ENCODE assay signal across 9 mouse cellular contexts in genomic region chr9:75624983-75625555, GRCm38 (mm10). TPM values are rescaled to one million over a fixed set of nuclear protein-coding genes. Genes with fewer than 3 reads are reported as not detected.
DNase-seq lines count a peak whose midpoint lies in the region; ATAC-seq and TF ChIP-seq lines count a peak whose summit lies in the region.
"Had no signal": no experiment of that assay in that cellular context is flagged by ENCODE, and none has a peak within 500 bp of the region (broad histone marks: within the 10 kb centered on the region; RNA-seq: fewer than 3 reads in every experiment).

No protein-coding gene starts in this region.

- ATAC-seq in limb, embryonic 12.5 days (ENCODE audit: insufficient number of reproducible peaks, insufficient read depth, low FRiP score, low TSS enrichment, low read depth), result peak; percentile 70
- ATAC-seq in stomach, embryonic 16.5 days (ENCODE audit: insufficient read depth, low FRiP score), result peak; percentile 42; the same call in 1 of the 2 replicates

- peak; percentile 11 for DNase-seq in embryo, embryonic 10 days (ENCODE audit: low spot score)
- no peak for DNase-seq in embryo, embryonic 10.5 days (ENCODE audit: low spot score)
- no peak for DNase-seq in testis, postnatal 10 days (ENCODE audit: low spot score)
- DNase-seq in urinary bladder, postnatal 4 days (ENCODE audit: low spot score in 2 of 2), result no peak
- no peak for DNase-seq in frontal cortex, postnatal 36 days (ENCODE audit: low spot score in 2 of 2)

- peak overlapping the region; percentile 76 for H3K4me2 ChIP-seq in limb, embryonic 12.5 days
- H3K4me2 ChIP-seq in stomach, embryonic 16.5 days (ENCODE audit: low read depth, low read length), result peak overlapping the region; percentile 82

- H3K4me3 ChIP-seq in testis, adult 2 months (ENCODE audit: control insufficient read depth, low read depth, low read length), result peak overlapping the region; percentile 88
- H3K4me3 ChIP-seq in limb, embryonic 12.5 days (replicated peaks), result peak overlapping the region; percentile 79
- peak overlapping the region; percentile 76 for H3K4me3 ChIP-seq in stomach, embryonic 16.5 days (replicated peaks; ENCODE audit: low read length)

- H3K27me3 ChIP-seq in testis, adult 2 months (ENCODE audit: control insufficient read depth, insufficient read depth, low read length), result peaks cover 2% of the 10 kb centered on the region; the same call in 1 of the 2 replicates
- H3K27me3 ChIP-seq in limb, embryonic 12.5 days, result peaks cover 7% of the 10 kb centered on the region
- H3K27me3 ChIP-seq in stomach, embryonic 16.5 days (ENCODE audit: control insufficient read depth, insufficient read depth, low read length), result no peaks in the 10 kb centered on the region

- H3K36me3 ChIP-seq in testis, adult 2 months (ENCODE audit: control insufficient read depth, insufficient read depth, low read length), result no peaks in the 10 kb centered on the region
- H3K36me3 ChIP-seq in limb, embryonic 12.5 days, result no peaks in the 10 kb centered on the region
- H3K36me3 ChIP-seq in stomach, embryonic 16.5 days (ENCODE audit: control insufficient read depth, insufficient read depth, low read length), result no peaks in the 10 kb centered on the region
- H3K36me3 ChIP-seq: G1E had no signal

- H3K9ac ChIP-seq in limb, embryonic 12.5 days (replicated peaks), result peak overlapping the region; percentile 91
- H3K9ac ChIP-seq in stomach, embryonic 16.5 days (ENCODE audit: low read length), result peak overlapping the region; percentile 95

- peak overlapping the region; percentile 28 for H3K27ac ChIP-seq in testis, adult 2 months (ENCODE audit: control insufficient read depth, insufficient read depth, low read depth, low read length)
- peak overlapping the region; percentile 91 for H3K27ac ChIP-seq in limb, embryonic 12.5 days
- H3K27ac ChIP-seq in stomach, embryonic 16.5 days (ENCODE audit: low read length), result peak overlapping the region; percentile 83

- 14% methylated on average over 17 of the region's 18 CpGs for WGBS in limb, embryonic 12.5 days
- WGBS in stomach, embryonic 16.5 days, result 16% methylated on average over 18 of the region's 18 CpGs

- TF ChIP-seq POLR2A in testis, adult 2 months (IDR thresholded peaks at IDR 0.05; ENCODE audit: control insufficient read depth, low read depth, low read length), result no peak

- H3K4me1 ChIP-seq in testis, adult 2 months (ENCODE audit: control insufficient read depth, insufficient read depth, low read length), result peaks cover 12% of the 10 kb centered on the region
- peaks cover 6% of the 10 kb centered on the region for H3K4me1 ChIP-seq in limb, embryonic 12.5 days (replicated peaks)
- peaks cover 4% of the 10 kb centered on the region; the same call in 1 of the 2 replicates for H3K4me1 ChIP-seq in stomach, embryonic 16.5 days (ENCODE audit: control insufficient read depth, insufficient read depth, low read length)

- no peak for TF ChIP-seq CTCF in testis, adult 2 months (IDR thresholded peaks at IDR 0.05; ENCODE audit: control insufficient read depth, insufficient read depth, insufficient replicate concordance, low read depth, low read length)

- H3K9me3 ChIP-seq in limb, embryonic 12.5 days, result 0 out of 2 replicates have a peak, but pooled peaks cover 3% of the 10 kb centered on the region
- no peaks in the 10 kb centered on the region for H3K9me3 ChIP-seq in stomach, embryonic 16.5 days (replicated peaks; ENCODE audit: control insufficient read depth, low read length)
- H3K9me3 ChIP-seq: G1E had no signal

RNA-seq across cellular contexts. Expression of gene Lysmd2, which starts 0.5 kb away (rescaled TPM):
- polyA plus RNA-seq in testis, adult 2 months (2012; rRNA removed), result 3.3 and 3.5 TPM in 2 replicates
- 22.0 and 25.8 TPM in 2 replicates for polyA plus RNA-seq in limb, embryonic 12.5 days (2016; fragmentation: Nextera tagmentation; extraction: Ambion mirVana)
- 24.0 and 25.9 TPM in 2 replicates for polyA plus RNA-seq in stomach, embryonic 16.5 days (2015; fragmentation: Nextera tagmentation; extraction: Ambion mirVana)
- polyA plus RNA-seq: G1E had no signal

RNA-seq across cellular contexts. Expression of gene Tmod2, which starts 13.9 kb away (rescaled TPM):
- polyA plus RNA-seq in testis, adult 2 months (2012; rRNA removed), result 43.4 and 49.6 TPM in 2 replicates
- 26.7 and 27.3 TPM in 2 replicates for polyA plus RNA-seq in limb, embryonic 12.5 days (2016; fragmentation: Nextera tagmentation; extraction: Ambion mirVana)
- 16.0 and 17.1 TPM in 2 replicates for polyA plus RNA-seq in stomach, embryonic 16.5 days (2015; fragmentation: Nextera tagmentation; extraction: Ambion mirVana)
- polyA plus RNA-seq: G1E had no signal

RNA-seq across cellular contexts. Expression of gene Scg3, which starts 58.8 kb away (rescaled TPM):
- 0.28 and 0.52 TPM in 2 replicates for polyA plus RNA-seq in testis, adult 2 months (2012; rRNA removed)
- 0.13 and 0.78 TPM in 2 replicates for polyA plus RNA-seq in limb, embryonic 12.5 days (2016; fragmentation: Nextera tagmentation; extraction: Ambion mirVana)
- 8.2 TPM in 2 replicates for polyA plus RNA-seq in stomach, embryonic 16.5 days (2015; fragmentation: Nextera tagmentation; extraction: Ambion mirVana)
- polyA plus RNA-seq: G1E had no signal

Comparison
In these comparisons a context has a peak if more than half of its experiments do, and no peak if none do; other contexts are left out.
1. H3K27ac ChIP-seq: peak in every context shown above with its lines; median percentile 91 in limb, embryonic 12.5 days; 83 in stomach, embryonic 16.5 days; 28 in testis, adult 2 months.